Mouse (Mus musculus): ENCODE measurements around the gene Ppia.
A peak's percentile ranks its signal among the peaks of the same experiment; 100 is the strongest.
"Not testable (repeated sequence)": the region's sequence is repeated elsewhere in the genome, so short reads cannot be mapped to it uniquely, and the experiment has no call there.

The Ppia gene

DNA sequence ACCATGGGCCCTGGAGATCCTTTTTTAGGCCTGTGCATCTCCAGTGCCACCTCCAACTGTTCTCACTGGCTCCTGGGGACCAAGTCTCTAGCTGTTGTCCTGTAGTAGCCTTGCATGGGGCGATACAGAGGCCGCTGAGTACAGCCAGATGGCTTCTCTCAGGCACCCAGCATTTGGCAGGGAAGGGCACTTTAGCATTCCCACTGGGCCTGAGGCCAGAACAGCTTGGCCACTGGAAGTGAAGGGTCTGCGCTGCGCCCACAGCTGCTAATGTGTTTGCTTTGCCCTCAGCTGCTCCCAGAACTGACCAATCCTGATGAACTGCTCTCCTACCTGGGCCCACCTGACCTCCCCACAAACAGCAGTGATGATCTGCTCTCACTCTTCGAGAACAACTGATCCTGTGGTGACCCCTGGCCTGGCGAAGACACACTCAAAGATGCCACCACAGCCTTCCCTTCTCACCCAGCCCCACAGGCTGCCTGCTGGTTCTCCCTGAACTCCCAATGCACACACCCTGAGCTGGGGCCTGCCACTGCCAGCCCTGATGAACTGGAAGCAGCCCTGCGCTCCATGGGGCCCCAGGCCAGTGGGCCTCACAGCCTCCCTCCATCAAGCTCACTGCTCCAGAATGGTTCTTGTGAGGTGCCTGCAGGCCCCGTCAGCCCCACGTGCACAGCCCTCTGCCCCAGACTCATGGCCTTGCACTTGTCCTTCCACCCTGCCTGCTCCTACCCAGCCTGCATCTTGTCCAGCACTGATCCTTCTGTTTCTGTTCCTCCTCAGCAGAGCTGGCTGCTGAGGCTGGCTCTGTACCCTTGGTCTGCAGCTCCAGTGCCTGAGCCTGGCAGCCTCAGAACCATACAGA lies 10.3 kb upstream of the Ppia start:
- no peak for DNase-seq

DNA sequence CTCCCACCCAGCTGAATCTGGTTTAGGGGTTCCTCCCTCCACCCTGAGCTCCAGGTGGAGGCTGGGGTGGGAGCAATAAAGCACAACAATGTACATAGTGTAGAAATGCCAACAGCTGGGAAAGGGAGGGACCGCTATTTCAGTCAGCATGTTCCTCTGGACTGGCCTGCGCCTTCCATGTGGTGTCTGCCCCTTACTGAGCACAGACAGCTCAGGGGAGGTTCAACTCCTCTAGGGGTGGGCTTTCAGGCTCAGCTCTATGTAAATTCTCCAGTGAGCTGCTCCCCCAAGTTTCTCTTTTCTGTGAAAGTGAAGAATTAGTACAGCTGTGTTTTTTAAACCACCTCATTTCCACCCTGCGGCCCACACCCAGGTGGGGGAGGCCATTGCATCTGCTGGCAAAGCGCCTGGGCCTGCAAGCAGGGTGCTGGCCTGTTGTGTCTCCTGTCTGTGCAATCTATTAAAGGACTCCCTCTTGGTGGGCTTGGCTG lies 9.6 kb upstream of the Ppia start:
- DNase-seq = peak; percentile 80

DNA sequence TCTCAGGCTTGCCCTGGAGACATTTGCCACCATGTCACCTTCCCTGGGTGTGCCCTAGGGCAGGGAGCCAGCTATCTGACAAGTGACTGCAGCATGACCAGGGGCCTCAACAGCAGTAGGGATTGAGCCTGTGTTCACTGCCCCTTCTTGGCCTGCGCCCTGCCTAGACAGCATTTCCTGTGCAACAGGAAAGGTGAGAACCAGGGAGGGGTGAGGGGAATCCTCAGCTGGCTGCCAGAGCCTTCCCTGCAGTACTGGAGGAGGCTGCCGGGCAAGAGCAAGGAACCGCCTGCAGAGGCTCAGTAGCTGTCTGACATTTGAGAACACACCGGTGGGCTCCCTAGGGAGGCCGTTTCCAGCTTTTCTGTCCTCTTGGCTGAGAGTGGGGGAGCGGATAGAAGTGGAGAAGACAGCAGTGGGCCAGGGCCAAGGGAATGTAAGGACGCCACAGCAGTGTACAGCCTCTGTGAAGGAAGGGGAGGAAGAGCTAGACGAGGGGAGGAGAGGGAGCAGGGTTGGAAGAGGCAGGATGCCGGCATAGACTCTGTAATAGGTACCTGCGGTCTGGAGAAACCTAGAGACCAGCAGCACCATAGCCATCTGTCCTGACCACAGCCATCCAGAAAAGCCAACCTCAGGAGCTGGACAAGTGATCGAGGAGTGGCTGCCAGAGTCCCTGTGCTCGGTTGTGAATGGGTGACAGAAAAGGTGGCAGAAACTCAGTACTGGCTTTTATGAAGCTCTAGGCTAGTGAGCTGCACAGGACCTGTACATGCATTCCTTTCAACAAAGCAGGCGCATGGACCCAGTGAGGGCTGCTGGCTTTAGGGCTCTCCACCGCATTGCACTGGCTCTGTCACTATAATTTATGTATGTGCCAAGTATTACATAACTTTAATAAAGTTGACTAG lies 8.7 kb upstream of the Ppia start:
- peak; percentile 92 for DNase-seq

DNA sequence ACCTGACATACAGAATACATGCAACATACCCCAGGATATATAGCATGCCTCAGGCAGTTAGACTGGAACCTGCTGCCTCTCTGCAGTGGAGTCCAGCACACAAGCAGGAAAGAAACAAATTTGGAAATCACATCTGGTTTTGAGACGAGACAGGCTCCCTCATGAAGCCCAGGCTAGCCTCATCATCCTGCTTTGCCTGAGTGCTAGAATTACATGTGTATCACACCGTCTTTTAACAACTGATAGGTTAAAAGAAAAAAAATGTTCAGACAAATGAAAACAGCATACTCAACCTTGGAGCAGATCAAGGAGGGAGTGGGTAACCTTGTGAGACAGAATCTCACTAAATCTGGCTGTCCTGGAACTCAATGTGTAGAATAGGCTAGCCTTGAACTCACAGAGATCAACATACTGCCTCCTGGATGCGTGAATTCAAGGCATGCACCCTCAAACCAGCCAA lies 8.1 kb upstream of the Ppia start:
- no peak for DNase-seq

DNA sequence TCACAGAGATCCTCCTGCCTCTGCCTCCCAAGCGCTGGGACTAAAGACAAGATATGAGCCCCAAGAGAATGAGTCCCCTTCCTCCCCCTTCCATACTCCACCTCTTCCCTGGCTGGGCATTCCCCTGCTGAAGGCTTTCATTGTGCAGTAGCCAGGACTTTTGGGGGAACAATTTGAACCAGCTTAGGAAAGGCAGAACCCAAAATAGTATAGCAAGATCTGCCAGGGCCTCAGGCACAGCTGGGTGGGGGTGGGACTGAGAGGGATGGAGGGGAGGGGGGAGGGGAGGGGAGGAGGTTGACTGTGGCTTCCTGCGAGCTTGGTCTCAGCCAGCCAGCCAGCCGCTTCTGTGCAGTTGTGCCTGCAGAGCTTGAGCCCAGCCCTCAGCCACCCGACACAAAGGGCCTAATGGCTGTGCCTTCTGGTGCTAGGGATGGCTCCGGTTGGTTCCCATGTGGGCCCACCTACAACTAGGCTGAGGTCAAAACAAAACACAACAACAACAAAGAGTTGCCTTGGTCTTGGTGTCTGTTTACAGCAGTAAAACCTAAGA lies 5.1 kb upstream of the Ppia start:
- no peak for DNase-seq

DNA sequence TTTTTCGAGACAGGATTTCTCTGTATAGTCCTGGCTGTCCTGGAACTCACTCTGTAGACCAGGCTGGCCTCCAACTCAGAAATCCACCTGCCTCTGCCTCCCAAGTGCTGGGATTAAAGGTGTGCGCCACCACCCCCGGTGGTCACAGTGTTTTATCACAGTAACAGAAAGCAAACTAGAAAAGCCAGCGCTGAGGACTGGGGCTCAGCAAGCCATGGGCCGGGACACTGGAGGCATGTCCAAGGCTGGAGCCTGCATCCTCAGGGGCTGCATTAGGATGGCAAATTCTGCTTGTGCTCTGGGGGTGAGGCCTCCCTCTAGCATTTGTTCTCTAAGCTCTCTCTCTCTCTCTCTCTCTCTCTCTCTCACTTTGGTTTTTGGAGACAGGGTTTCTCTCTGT lies 4.5 kb upstream of the Ppia start:
- DNase-seq = not testable (repeated sequence)

DNA sequence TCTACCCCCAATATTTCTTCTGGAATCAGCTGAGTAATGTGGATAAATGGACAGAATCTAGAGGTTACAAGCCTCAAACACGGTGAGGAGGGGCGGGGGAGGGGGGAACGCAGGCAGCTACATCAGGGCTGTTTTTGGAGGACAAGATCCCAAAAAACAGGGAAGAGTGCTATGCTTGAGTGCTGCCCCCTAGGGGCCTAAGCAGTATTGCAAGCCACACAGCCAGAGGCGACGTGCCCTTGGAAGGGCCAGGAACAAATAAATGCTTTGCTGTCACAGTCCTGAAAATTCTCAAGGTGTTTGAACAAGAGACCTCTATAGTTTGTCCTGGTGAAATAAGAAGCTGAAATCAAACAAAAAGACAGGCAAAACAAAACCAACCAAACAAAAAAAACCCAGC lies 3.6 kb upstream of the Ppia start:
- peak; percentile 85 for DNase-seq

DNA sequence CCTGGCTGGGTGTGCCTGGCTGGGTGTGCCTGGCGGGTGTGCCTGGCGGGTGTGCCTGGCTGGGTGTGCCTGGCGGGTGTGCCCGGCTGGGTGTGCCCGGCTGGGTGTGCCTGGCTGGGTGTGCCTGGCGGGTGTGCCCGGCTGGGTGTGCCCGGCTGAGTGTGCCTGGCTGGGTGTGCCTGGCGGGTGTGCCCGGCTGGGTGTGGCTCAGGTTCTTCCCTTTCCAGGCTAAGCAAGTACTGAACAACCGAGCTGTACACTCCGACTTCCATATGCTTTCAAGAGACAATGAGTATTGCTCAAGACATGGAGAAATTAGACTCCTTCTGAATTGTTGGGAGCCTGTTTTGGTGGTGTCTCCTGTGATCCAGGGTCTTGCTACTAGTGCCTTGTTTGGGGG lies 2.0 kb upstream of the Ppia start:
- DNase-seq = no peak

DNA sequence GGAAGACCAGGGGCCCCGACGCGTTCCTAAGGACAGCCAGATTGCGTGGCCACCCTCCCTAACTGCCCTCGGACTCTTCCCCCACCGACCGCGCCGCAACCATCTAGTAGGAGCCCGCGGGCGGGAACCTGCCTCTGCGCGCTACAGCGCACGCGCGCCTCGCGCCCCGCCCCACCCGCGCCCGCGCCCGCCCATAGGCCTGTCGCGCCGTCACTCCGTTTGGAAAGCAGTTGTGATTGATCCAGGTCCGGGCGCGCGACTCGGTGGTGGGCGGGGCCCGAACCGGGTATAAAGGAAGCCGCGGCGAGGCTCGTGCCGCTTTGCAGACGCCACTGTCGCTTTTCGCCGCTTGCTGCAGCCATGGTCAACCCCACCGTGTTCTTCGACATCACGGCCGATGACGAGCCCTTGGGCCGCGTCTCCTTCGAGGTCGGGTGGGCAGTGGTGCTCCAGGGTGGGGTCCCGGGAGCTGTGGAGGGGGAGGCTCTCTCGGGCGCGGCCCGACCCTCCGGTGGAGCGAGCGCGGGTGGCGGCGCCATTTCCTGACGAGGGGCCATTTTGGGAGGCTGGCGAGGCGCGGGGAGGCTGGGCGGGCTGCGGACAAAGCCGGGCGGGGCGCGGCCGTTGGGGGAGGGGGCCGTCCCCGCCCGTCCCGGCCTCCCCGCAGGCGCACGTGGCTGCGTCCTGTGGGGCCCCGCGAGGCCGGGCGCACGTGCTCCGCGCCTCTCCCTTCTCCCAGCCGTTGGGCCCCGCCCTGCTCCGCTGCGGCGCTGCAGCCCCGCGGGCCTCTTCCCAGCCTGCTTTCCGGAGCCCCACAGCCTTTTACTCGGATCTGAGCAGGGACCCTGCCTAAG lies 535 bp downstream of the Ppia start:
- DNase-seq = peak; percentile 99

DNA sequence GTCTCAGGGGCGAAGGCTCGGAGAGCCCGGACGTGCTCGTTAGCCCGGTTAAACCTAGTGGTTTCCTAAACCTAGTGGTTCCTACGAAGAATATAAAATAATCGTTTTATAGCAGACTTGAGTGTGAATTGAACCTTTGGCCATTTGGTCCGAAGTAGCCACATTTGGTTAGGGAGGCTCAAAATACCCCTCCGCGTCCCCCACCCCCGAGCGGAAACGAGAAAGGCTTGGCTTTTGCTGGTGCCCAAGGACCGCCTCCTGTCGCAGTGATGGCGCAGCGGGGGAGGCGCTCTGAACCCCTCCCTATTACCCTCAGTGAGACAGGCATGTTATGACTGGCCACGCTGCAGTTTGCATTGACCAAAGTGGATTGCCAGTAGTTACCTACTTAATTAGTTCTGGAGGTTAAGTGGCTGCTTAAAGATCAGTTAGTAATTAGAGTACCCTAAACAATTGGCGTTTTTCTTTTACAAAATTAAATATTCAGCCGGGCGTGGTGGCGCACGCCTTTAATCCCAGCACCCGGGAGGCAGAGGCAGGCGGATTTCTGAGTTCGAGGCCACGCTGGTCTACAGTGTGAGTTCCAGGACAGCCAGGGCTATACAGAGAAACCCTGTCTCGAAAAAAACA lies 1.3 kb downstream of the Ppia start:
- peak; percentile 88 for DNase-seq

DNA sequence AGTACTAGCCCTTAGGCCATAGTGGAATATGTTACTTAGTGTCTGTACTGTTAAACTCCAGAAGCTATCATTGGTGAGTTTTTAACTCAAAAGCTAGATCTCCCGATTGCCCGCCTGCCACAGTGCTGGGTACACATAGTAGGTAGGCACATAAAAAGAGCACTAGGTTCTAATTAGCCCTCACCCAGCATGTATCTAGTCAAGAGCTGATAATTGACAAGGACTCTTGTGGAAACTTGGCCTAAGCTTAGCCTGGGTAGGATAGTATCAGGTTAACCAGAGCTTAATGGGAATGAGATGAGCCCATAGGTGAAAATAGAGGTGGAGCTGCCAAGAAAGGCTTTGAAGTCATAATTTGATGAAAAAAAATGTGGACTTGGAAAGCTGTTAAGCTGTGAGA lies 1.8 kb downstream of the Ppia start:
- no peak for DNase-seq

DNA sequence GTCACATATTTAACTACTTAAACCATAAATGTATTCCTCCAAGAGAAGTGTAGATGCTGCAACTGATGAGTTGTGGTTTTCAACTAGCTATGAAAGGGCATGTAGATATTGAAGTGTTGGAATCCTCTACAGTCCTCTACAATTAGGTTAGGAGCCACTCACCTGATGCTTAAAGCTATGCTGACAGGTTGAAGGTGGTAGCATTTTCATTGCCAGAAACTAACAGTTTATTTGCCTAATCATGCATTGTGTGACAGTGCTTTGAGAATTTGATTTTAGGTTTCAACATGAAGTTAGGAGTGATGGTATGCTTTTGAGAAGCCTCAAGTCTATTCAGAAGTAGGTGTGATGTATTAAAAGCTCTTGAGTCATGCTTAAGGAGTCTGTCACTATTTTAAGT lies 2.2 kb downstream of the Ppia start:
- no peak for DNase-seq

DNA sequence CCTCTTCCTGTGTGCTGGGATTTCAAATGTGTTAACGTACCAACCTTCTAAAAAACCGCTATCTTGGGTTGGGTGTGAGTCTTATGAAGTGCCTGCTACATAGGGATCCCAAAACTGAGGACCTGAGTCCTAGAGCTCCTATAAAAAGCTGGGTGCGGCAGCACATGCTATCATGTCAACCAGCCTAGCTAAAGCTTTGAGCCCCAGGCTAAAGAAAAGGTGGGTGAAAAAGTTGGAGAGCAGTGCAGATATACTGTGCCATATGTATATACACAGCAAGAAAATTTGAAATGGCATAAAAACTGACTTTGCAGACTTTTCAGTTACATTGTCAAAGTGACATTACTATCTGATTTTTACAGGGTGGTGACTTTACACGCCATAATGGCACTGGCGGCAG lies 3.5 kb downstream of the Ppia start:
- DNase-seq = no peak

DNA sequence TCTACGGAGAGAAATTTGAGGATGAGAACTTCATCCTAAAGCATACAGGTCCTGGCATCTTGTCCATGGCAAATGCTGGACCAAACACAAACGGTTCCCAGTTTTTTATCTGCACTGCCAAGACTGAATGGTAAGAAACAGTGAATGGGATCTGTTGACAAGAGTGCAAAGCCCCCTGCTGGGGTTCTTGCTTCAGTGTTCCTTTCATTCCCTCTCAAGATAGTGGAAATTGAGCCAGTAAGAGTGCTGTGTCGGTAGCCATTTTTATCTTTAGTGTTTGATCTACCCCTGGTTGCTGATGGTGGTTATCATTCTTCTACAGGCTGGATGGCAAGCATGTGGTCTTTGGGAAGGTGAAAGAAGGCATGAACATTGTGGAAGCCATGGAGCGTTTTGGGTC lies 3.9 kb downstream of the Ppia start:
- not testable (repeated sequence) for DNase-seq

DNA sequence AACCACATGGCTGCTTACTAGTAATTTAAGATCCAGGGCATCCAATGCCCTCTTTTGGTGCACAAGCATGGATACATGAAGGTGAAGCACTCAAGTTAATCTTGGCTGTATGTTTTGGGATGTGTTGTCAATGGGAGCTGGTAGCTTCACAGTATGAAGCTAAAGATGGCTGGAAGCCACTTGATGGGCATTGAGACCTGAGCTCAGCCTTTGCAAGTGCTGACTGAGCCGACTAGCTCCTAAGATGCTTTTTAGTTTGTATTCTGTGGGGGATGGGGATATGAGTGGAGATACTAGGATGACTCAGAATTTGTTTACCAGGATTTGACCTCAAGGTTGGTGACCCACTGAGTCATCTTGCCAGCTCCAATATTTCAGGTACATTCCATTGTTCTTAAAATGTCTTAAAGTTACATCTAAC lies 5.0 kb downstream of the Ppia start:
- DNase-seq = no peak

DNA sequence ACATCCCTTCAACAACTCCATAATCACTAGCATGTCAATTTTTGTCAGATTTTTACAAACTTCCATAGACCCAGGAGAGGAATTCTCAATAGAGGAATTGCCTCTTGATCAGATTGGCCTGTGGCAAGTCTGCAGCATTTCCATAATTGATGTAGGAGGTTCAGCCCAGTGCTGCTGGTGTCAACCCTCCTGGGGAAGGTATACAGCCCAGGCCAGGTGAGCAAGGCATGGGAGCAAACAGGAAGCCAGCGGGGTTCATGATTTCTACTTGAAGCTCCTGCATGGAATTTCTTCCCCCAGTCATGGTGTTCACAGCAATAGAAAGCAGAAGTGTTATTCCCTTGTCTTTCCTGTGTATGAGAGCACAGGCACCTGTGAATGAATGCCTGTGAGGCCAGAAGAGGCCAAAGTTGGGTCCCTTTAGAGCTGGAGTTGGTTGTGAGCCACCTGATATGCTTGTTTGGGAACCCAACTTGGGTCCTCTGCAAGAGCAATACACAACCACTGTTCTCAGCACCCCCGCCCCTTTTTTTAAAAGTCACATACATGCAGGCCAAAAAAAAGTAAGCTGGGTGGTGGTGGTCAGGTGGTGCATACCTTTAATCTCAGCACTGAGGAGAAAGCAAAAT lies 5.6 kb downstream of the Ppia start:
- no peak for DNase-seq

DNA sequence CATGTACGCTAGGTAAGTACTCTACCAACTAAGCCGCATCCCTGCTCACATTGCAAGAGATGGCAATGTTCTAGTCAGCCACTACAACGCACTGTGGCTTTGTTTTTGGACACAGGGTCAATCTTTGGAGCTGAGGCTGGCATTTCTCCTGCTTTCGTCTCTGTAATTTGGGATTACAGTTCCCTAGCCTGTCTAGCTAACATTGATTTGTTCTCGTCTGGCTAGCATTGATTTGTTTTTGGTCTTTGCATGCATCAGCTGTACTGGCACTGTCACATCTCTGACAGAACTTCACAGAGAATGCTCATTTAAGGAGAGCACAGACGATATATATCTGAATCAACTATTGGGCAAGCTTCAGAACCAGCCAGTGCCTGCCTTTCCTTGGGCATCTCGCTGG lies 14.9 kb downstream of the Ppia start:
- DNase-seq = no peak

DNA sequence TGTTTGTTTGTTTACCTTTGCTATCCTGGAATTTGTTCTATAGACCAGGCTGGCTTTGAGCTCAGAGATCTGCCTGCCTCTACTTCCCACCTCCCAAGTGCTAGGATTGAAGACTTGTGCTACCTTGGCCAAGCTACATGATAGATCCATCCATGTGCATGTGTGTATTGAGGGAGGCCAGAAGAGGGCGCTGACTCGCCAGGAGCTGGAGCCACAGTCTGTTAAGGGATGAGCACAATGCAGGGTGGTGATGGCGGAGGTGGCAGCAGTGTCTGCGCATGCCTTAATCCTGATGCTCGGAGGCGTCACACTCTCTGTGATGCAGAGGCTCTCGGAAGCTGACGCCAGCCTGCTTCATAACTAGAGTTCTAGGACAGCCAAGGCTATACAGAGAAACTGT lies 21.2 kb downstream of the Ppia start:
- DNase-seq = peak; percentile 55

DNA sequence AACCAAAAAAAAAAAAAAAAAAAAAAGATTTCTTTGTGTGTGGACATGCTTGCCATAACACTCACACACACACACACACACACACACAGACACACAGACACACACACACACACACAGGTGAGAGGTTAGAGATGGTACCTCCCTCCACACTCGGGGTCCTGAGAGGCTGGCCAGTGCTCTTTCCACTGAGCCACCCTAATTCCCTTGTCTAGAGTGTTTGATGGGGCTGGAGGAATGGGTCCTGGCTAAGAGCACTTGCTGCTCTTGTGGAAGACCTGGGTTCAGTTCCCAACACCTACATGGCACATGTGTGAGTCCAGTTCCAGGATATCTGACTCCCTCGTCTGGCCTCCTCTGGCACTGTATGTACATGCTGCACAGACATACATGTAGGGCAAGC lies 22.4 kb downstream of the Ppia start:
- DNase-seq = no peak

DNA sequence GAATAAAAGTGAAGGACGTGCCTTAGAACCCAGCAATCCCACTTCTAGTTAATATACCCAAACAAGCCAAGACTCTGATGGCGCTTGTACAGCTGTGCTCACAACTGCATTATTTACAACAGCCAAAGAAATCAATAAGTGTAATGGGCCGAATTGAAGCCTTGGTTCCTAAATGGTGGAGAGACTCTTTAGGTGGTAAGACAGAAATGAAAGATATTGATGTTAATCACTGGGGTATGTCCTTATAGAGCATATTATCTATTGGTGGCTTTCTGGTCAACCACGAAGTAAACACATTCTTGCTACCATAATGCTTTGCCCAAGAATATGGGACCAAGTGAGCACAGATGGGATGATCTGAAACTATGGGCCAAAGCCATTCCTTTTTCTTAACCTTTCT lies 24.9 kb downstream of the Ppia start:
- DNase-seq = no peak

DNA sequence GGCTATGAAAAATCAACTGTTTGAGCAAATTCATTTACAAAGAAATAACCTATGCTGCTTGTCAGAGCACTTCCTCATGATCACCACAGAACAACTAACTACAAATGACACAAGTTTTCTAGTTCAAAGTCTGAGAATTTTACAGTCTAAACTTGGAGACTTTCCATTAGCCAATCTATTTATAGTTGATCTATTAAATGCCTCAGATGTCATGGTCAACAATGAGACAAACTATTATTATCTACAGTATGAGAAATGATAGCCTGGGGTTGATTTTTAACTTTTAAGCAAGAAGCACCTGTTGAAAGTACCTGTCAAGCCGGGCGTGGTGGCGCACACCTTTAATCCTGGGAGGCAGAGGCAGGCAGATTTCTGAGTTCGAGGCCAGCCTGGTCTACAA lies 27.3 kb downstream of the Ppia start:
- DNase-seq = no peak

Measured in kidney, postnatal 14 days (tissue).